Mouse (Mus musculus): ENCODE measurements around the gene Gm10644. TPM values are rescaled to one million over a fixed set of nuclear protein-coding genes. Genes with fewer than 3 reads are reported as not detected.
"Not testable (repeated sequence)": the region's sequence is repeated elsewhere in the genome, so short reads cannot be mapped to it uniquely, and the experiment has no call there.

Gm10644 gene
- 1 to 10 TPM in 1 of 2 experiments, under 1 TPM in 1; 0.46 to 1.9 TPM for total RNA-seq (2021)
- long read RNA-seq, experiment 1, partial matches to known transcripts: 0 of 5 reads
- long read RNA-seq, experiment 1, other reads (novel, unspliced or antisense): 5 of 5 reads
- long read RNA-seq, experiment 2, partial matches to known transcripts: 0 of 2 reads
- long read RNA-seq, experiment 2, other reads (novel, unspliced or antisense): 2 of 2 reads

DNA sequence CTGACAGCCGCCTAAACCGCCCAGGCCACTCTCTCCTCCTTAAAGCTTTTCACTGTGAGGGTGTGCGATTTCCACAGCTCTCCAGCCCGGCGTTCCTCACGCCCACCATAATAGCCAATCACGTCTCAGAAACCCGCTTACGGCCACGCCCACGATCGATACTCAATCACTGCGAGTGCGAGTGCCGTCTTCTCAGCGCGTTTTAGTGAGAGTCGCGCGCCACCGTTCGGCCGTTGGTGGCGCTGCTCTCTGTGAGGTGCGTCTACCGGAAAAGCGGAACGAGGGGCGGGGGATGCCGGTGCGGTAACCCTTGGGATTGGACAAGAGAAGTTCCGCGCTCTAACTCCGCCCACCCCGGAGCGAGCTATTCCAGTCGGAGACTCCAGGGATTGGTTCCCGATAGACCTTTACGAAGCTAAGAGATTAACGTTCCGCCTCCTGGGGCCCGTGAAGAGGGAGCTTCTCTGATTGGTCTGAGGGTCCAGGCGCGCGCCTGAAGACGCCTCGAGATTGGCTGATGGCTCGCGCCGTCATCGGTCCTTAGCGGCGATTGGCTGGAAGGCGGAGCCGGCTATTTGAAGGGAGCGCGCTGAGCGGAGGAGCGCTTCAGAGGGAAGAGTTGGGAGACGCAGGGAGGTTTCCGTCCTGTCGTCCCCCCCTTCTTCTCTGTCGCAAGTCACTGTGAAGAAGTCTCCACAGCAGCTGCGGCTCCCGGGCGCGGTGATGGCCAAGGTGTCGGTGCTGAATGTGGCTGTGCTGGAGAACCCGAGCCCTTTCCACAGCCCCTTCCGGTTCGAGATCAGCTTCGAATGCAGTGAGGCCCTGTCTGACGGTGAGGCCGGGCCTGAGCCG is at the start of gene Gm10644, which contains the start of gene Asf1b:
Gm10644 (minus strand) TSS at position 100 of the 852 bp plus-strand sequence.
Asf1b (plus strand) TSS at position 402 of the 852 bp plus-strand sequence.
- DNase-seq: peak; percentile 98 to 99

DNA sequence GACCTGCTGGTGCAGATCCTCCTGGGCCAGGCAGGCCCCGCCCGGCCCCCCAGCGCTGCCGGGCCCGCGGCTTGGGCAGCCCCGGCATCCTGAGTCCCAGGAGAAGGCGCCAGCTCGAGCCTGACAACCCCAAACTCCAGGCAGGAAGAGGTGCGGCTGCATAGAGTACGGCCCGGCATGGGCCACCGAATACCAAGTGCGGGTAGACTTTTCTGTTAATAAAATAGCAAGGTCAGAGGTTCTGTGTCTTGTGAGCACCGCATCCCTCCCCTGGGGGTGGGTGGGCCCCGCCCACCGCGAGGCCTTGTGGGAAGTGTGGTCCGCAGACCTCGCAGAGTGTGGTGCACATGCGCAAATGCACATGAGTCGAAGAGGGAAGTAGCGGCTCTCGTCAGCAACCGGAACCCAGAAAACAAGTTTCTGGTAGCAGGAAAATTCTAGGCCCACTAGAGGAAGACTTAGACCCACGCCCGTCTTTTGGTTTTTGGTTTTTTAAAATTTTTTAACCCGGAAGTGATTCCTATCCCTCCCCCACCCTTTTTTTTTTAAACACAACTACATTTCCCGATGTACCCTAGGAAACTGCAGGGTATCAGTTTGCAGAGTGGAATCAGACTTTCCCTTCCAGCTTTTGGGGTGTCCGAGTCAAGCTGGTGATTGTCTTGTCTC is 49.7 kb upstream of the Gm10644 start:
- peak; percentile 97 to 98 for DNase-seq

DNA sequence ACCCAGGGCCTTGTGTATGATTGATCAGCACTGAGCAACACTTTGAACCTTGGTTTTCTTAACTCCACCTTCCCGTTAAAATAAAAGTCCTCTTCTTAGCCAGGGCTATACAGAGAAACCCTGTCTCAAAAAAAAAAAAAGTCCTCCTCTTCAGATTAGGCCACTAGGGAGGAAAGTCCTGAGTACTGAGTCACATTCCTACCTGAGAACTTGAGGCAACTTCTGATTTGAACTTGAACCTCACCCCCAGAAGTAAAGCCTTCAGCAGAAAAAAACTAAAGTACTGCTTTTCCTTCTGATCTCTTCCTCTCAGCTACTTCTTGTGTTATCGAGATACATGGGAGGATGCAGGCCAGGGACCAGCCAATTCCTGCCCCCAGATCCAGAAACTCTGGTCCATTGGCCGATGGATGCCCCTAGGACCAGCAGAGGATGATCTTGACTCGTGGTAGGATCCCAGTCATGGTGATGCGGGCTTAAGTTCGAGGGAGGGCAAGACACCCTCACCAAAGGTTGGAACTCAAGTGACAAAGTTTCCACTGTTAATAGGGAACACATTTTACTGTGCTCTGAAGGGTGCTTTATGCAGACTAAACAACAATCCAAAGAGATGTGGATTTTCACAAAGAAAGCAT is 48.7 kb upstream of the Gm10644 start:
- no peak for DNase-seq

DNA sequence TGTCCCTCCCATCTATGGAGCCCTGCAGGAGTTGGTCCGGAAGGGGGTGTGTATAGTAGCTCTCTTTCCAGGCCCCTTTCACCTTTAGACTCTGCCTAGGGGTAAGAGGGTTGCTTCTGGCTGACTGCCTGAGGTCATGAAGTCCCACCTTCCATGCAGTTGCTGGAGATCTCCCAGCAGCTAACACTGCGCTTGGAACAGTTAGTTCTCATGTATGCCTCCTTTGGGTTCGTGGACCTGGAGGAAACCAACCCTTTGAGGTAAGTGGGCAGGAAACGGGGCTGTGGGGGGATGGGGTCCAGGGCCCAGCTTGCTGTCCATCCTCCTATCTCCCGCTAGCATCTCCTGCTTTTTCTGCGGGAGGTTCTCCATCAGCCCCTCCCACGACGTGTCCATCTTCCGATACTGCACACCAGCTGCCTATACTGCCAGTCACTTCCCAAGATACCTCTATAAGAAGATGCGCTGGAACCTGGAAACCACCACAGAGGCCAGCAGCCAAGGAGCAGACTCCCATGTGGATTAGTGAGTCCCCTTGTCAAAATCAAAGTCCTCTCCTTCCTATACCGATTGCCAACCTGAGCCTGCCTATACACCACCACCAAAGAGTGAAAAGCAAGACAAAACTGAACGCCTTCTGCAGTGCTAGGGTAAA is 48.1 kb upstream of the Gm10644 start:
- no peak for DNase-seq

DNA sequence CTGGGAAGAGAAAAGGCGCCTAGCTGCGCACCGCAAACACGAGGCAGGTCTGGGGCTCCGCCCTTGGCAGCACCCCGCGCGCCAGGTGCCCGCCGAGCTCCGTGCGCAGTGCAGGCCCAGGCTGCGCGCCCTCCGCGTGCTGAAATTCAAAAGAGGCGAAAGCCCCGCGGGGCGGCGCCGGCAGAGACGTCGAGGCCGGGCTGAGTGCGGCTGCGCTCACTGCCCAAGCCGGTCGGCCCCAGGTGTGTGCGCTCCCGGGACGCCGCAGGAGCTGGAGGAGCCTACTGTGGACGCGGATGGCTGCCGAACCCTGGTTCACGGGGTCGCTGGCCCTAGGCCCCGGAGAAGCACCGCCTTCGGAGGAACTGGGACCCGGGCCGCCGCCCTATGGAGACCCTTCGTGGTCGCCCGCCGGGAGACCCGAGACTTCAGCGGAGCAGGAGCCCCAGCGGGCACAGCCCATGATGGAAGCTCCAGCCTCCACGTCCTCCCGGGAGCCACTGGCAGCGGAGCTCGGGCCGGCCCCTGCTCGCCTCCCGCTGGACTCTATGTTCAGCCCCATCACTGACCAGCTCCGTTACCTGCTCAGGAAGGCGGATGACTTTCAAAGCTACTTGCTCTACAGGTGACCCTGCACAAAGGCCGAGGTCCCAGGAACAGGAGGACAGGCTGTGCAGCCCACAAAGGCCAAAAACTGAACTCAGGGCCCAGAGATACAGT is 46.4 kb upstream of the Gm10644 start, which contains the start of gene 1700067K01Rik:
1700067K01Rik (plus strand) TSS at position 222 of the 720 bp plus-strand sequence.
- DNase-seq: no peak

DNA sequence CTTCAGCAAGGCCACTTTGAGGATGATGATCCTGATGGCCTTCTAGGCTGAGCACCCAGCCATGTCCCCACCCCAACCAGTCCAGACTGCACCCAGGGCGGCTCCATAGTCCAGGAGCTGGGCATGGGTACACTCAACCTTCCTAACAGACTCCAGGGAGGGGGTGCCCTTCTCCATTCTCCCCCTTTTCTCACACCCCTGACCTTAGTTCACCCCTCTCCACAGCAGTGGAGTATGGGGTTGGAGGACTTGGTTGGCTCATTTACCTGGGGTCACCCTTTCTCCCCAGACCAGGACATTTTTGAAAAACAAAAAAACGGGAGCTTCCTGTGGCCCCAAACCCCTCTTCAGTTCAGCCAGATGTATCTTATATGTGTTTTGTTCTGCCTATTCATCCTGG is 44.8 kb upstream of the Gm10644 start:
- no peak for DNase-seq

DNA sequence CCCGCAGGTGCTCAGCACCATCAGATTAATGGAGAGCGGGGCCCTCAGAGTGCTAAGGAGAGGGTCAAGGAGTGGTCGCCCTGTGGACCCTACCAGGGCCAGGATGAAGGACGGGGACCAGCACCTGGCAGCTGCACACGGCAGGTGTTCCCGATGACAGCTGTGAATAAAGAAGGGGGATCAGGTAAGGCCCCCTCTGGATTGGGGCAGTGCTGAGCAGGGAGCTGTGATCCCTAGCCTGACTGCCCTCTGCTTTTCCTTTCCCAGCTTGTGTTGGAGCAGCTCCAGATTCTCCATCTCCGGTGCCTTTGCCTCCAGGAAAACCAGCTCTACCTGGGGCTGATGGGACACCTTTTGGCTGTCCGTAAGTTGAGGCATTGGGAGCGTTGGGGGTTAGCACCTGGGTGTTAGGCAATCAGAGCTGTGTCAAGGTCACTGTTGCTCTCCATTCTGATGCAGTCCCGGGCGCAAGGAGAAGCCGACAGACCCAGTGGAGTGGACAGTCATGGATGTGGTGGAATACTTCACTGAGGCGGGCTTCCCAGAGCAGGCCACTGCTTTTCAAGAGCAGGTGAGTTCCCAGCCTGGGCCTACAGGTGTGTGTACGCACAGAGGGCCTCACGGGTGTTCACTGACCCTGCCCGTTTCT is 44.2 kb upstream of the Gm10644 start:
- no peak for DNase-seq

DNA sequence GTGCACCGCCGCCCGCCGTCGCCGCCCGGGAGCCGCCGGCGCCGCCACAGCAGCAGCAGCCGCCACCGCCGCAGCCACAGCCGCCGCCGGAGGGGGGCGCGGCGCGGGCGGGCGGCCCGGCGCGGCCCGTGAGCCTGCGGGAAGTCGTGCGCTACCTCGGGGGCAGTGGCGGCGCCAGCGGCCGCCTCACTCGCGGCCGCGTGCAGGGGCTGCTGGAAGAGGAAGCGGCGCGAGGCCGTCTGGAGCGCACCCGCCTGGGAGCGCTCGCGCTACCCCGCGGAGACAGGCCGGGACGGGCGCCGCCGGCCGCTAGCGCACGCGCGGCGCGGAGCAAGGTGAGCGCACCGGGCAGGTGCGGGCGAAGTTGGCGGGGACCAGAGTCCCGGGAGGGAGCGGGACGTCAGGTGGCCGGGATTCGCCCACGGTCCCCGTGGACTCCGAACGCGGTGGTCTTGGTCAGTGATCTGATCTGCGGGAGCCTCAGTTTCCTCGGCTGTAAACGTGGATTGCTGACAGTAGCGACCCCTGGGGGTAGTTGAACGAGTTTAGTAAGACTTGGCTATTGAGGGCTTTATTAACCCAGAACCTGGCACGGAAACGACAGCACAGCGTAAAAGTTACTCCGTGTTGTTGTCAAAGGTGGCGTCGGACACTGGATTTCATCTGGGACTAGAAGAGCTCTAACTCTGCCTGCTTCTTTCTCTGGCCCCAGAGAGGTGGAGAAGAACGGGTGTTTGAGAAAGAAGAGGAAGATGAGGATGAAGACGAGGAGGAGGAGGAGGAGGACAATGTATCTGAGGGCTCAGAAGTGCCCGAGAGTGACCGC is 43.4 kb upstream of the Gm10644 start:
- peak; percentile 55 to 73 for DNase-seq

DNA sequence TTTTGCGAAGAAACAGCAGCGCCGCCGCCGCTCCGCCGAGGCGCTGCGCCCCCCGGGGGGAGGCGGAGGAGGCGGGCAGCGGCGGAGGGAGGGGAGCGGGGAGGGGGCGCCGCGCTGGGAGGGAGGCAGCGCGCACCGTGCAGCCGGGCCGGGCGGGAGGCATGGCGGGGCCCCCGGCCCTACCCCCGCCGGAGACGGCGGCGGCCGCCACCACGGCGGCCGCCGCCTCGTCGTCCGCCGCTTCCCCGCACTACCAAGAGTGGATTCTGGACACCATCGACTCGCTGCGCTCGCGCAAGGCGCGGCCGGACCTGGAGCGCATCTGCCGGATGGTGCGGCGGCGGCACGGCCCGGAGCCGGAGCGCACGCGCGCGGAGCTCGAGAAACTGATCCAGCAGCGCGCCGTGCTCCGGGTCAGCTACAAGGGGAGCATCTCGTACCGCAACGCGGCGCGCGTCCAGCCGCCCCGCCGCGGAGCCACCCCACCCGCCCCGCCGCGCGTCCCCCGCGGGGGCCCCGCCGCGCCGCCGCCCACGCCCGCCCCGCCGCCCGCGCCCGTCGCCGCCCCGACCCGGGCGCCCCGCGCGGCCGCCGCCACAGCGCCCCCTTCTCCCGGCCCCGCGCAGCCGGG is 42.6 kb upstream of the Gm10644 start, which contains the start of gene Samd1:
Samd1 (plus strand) TSS at position 162 of the 631 bp plus-strand sequence.
- DNase-seq: peak; percentile 61 to 74

DNA sequence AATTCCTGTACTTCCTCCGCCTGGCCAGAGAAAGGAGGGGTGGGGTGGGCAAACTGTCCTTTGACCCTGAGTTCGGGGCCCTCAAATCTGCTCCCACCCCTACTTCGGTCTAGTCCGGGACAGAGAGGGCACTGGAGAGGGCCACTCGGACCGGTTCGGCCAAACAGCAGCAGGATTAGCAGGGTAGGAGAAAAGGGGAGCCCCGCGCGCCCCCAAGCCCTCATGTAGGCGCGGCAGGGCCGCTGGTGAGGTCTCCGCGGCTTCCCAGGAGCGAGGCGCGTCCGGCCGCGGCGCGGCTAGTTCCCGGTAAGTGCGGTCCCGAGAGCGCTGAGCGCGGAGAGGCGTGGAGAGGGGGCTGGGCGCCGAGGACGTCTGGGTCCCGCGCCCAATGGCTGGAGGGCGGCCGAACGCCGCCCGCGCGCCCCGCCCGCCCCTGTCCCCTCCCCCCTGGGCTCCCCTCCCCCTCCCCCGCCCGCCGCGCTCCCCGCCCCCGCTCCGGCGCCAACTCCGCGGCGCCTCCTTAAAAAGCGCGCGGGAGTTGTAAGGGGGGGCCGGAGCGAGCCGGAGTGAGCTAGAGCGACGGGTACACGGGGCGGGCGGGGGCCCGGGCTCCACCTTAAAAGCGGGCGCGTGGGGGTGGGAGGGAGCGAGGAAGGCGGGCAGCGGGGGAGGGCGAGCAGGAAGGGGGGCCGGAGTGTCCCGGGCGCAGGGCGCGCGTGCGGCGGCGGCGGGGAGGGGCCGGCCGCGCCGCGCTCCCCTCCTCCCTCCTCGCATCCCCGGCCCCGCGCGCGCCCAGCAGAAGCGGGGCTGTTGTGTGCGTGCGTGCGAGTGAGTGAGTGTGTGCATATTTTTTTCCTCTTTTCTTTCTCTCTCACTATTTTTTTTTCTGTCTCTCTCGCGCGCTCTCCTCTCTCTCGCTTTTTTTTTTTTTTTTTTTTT is 41.8 kb upstream of the Gm10644 start:
- peak; percentile 93 to 97 for DNase-seq

DNA sequence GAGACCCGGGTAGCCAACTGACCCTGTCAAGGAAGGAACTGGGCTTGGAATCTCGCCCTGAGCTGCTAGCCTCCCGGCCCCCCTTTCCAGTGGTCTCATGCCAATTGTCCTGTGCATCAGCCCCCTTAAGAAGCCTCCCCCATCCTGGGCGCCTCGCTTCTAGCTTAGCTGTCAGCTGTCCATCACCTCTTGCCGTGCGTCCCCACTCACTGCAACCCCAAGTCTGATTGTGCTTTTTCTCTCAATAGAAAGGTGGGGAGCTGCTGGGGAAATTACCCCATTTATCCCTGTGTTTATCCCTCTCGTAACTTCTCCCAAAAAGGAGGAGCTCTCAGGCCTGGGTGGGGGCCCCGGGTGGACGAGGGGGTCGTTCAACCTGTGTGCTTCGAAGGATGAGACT is 41.0 kb upstream of the Gm10644 start:
- no peak for DNase-seq

DNA sequence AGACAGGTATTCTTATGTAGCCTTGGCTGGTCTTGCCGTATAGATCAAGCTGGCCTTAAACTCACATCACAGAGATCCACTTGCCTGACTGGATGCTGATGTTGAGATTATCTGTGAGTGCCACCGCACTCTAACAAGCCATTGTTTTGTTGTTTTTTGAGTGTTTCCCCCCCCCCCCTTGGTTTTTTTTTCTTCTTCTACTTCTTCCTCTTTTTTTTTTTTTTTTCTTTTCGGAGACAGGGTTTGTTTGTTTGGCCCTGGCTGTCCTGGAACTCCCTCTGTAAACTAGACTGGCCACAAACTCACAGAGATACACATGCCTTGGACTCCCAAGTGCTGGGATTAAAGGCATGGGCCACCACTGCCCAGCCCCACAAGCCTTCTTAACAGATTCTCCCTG is 39.0 kb upstream of the Gm10644 start:
- no peak for DNase-seq

DNA sequence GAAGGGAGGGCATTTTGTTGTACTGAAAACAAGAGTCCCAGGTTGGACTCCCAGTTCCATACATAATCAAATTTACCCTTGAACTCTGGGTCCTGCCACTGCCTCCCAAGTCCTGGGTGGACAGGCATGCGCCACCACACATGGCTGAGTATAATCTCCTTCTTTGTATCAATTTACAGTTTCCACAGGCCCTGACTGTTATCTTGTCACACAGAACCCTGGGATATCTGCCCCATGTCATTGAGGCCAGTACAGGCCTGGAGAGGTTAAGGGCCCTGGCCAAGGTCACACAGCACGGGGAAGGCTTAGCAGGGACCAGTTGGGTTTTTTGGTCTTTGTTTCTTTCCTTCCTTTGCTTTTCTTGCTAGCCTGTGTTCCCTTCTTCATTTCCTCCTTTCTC is 37.5 kb upstream of the Gm10644 start:
- DNase-seq: no peak

DNA sequence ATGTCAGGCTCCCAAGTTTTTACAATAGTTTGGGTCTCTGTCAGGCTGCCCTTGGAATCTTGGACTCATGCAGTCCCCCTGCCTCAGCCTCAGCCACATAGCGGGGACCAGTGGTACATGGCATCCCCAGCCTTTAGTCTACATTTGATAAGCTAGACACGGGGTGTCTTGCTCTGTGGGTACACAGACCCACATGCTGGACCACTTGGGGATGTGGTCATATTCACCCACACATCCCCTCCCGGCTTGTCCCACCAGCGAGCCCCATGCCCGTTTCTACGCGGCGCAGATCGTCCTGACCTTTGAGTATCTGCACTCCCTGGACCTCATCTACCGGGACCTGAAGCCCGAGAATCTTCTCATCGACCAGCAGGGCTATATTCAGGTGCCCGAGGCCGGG is 35.2 kb upstream of the Gm10644 start:
- DNase-seq: no peak

DNA sequence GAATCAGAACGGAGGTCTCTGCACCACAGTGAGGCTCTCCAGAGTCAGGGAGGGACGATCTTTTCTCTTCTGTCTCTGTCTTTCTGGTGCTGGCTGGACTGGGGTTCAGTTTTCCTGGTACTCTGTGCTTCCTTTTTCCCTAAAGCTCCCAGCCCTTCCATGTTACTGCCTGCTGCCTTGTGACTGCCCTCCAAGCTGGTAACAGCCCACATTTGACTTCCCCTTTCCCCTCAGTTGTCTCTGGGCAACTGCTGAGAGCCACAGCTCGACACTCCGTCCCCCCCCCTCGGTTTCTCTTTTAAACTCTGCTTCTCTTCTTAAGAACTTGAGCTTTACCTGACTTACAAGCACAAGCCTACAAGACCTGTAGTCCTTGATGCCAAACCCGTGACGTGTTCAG is 34.2 kb upstream of the Gm10644 start:
- DNase-seq: no peak

DNA sequence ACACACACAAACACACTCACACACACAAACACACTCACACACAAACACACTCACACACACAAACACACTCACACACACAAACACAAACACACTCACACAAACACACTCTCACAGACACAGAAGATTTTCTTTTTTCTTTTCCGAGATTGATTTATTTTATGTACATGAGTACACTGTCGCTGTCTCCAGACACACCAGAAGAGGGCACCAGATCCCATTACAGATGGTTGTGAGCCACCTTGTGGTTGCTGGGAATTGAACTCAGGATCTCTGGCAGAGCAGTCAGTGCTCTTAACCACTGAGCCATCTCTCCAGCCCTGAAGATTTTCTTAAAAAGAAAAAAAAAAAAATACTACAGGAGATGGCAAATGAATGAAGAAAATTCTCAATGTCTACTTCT is 28.2 kb upstream of the Gm10644 start:
- not testable (repeated sequence) for DNase-seq

DNA sequence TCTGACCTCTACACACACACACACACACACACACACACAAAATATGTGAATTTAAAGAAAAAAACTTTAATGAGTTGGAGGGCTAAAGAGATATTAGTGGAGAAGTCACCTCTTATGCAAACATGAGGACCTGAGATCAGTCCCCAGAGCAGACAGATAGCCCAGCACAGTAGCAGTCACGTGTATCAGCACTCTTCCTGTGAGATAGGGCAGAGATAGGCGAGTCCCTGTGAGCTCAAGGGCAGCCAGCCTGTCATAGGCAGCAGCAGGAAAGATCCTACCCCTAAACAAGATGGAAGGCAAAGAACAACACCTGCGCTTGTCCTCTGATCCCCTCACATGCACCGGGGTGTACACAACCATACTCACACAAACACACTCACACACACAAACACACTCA is 27.4 kb upstream of the Gm10644 start:
- no peak for DNase-seq

DNA sequence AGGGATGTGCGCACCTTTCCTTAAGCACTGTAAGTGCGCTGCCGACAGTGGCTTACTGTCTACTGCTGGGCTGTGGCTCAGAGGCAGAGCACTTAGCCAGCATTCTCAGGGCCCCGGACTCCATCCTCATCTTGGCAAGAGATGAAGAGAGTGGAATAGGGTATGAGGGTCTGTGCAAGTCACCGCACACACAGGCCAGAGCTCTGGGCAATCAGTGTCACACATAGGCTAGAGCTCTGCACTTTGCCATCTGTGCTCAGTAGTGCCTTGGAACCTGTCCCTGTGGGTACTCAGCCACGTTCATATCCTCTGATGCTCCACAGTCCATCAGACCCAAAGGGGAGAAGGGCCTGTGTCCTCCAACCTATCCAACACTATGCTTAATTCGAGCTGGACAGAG is 26.5 kb upstream of the Gm10644 start:
- no peak for DNase-seq
